Mouse (Mus musculus) midbrain, postnatal 0 days (tissue): ENCODE data around the gene Mterf4. TPM values are rescaled to one million over a fixed set of nuclear protein-coding genes. Genes with fewer than 3 reads are reported as not detected.

Experiments
- ATAC-seq: fragments of 200-750 bp; cut with Nextera tagmentation; 2 replicates; pipeline ENCODE4 v1.8.0; 2017; ENCODE audit warnings: moderate number of reproducible peaks, mild to moderate bottlenecking, moderate TSS enrichment, moderate library complexity; ENCODE audit not compliant: low FRiP score
- DNase-seq: peaks from one replicate; pipeline ENCODE4 v3.0.0-alpha.2; 2015; ENCODE audit warnings: low spot score
- H3K27ac ChIP-seq: fragments of 300-500 bp; sonication (generic); 2 replicates; pipeline ENCODE4 v1.5.1; 2014; ENCODE audit warnings: low read depth, mild to moderate bottlenecking, low read length, mixed read lengths
- H3K27me3 ChIP-seq: fragments of 300-500 bp; sonication (generic); 2 replicates; pipeline ENCODE4 v1.6.1; 2014; ENCODE audit warnings: low read length, control low read depth, mixed read lengths; ENCODE audit not compliant: insufficient read depth
- H3K36me3 ChIP-seq: fragments of 300-500 bp; sonication (generic); 2 replicates; pipeline ENCODE4 v1.6.1; 2014; ENCODE audit warnings: low read length, control low read depth, mixed read lengths; ENCODE audit not compliant: insufficient read depth
- H3K4me1 ChIP-seq: fragments of 300-500 bp; sonication (generic); 2 replicates; pipeline ENCODE4 v1.6.1; 2014; ENCODE audit warnings: mild to moderate bottlenecking, control low read depth, antibody characterized with exemption, low read length, mixed read lengths; ENCODE audit not compliant: insufficient read depth
- H3K4me2 ChIP-seq: fragments of 300-500 bp; sonication (generic); 2 replicates; pipeline ENCODE4 v1.6.1; 2014; ENCODE audit warnings: low read depth, mild to moderate bottlenecking, low read length, mixed read lengths; ENCODE audit not compliant: poor library complexity, severe bottlenecking
- H3K4me3 ChIP-seq: fragments of 300-500 bp; sonication (generic); 2 replicates; pipeline ENCODE4 v1.5.1; 2014; ENCODE audit warnings: low read depth, mild to moderate bottlenecking, low read length, moderate library complexity
- H3K9ac ChIP-seq: fragments of 300-500 bp; sonication (generic); replicated peaks from 2 replicates; pipeline ENCODE4 v1.6.1; 2014; ENCODE audit warnings: mild to moderate bottlenecking, low read length, moderate library complexity, mixed read lengths; ENCODE audit not compliant: poor library complexity, severe bottlenecking
- H3K9me3 ChIP-seq: fragments of 300-500 bp; sonication (generic); 2 replicates; pipeline ENCODE4 v1.6.1; 2016; ENCODE audit warnings: low read length, control low read depth
- CTCF ChIP-seq: IDR thresholded peaks from 2 replicates; pipeline ENCODE4 v1.5.1; 2016; ENCODE audit warnings: antibody characterized with exemption, mild to moderate bottlenecking
- WGBS: fragments of 180-500 bp; shearing (Covaris S2); extraction: QIAGEN DNeasy Blood & Tissue Kit; methylation state at CpG from one replicate; pipeline ENCODE4 v1.1.7; 2014; 5-methylcytosine and 5-hydroxymethylcytosine counted together
- polyA plus RNA-seq: library from polyadenylated mRNA; unstranded; fragments of >200 nt; fragmentation: Nextera tagmentation; extraction: Ambion mirVana; gene quantifications from 2 replicates; pipeline ENCODE4 v1.2.1, GENCODE M21; 2015
- total RNA-seq: library from RNA; depleted of rRNA; stranded (reverse); fragments of >200 nt; gene quantifications from 2 replicates; pipeline ENCODE4 v1.2.3, GENCODE M21; 2014

Mterf4 gene
- total and polyA plus RNA-seq, 2 experiments from 2014 or later, result 23.9 to 35.4 TPM

- Histone ChIP-seq H3K4me3 (no peak overlapping the region), H3K27me3 (no peaks in the 10 kb centered on the region), H3K4me2 (no peak overlapping the region), H3K4me1 (no peaks in the 10 kb centered on the region), H3K9ac (no peak overlapping the region), H3K36me3 (peaks cover 14% of the 10 kb centered on the region), H3K27ac (no peak overlapping the region), H3K9me3 (no peaks in the 10 kb centered on the region)
- TF ChIP-seq CTCF, result no peak
- 82% methylated on average over 8 of the region's 8 CpGs for WGBS
- DNase-seq, result no peak
- ATAC-seq, result no peak
Observed at GRCm38 (mm10) chr1:93292006-93292405, 13.7 kb downstream of the Mterf4 start.

- DNase-seq (no peak), ATAC-seq (no peak)
- no peak overlapping the region for H3K9ac ChIP-seq
- no peak overlapping the region for H3K4me2 ChIP-seq
- WGBS, result 97% methylated on average over 1 of the region's 1 CpGs
- H3K9me3 ChIP-seq, result no peaks in the 10 kb centered on the region
- H3K36me3 ChIP-seq, result peaks cover 10% of the 10 kb centered on the region
- TF ChIP-seq CTCF, result no peak
- H3K4me1 ChIP-seq, result no peaks in the 10 kb centered on the region
- no peak overlapping the region for H3K4me3 ChIP-seq
- H3K27ac ChIP-seq, result no peak overlapping the region
- no peaks in the 10 kb centered on the region for H3K27me3 ChIP-seq
Observed at GRCm38 (mm10) chr1:93291591-93291990, 14.1 kb downstream of the Mterf4 start.

- WGBS, result 81% methylated on average over 4 of the region's 4 CpGs
Observed at GRCm38 (mm10) chr1:93290956-93291355, 14.8 kb downstream of the Mterf4 start.

GRCm38 (mm10) chr1:93289678-93290214 lies 16.0 kb downstream of the Mterf4 start:
- Histone ChIP-seq H3K27ac (no peak overlapping the region), H3K4me1 (no peaks in the 10 kb centered on the region), H3K9me3 (no peaks in the 10 kb centered on the region), H3K9ac (no peak overlapping the region), H3K27me3 (no peaks in the 10 kb centered on the region), H3K4me3 (no peak overlapping the region), H3K4me2 (no peak overlapping the region), H3K36me3 (no peaks in the 10 kb centered on the region)
- no peak for ATAC-seq
- 69% methylated on average over 3 of the region's 3 CpGs for WGBS
- no peak for DNase-seq
- no peak for TF ChIP-seq CTCF

More at GRCm38 (mm10) chr1:93290956-93291355, 14.8 kb downstream of the Mterf4 start:
- H3K27me3 ChIP-seq, result no peaks in the 10 kb centered on the region
- no peak overlapping the region for H3K4me3 ChIP-seq
- DNase-seq (no peak), ATAC-seq (no peak)
- H3K4me2 ChIP-seq, result no peak overlapping the region
- no peaks in the 10 kb centered on the region for H3K9me3 ChIP-seq
- H3K27ac ChIP-seq, result no peak overlapping the region
- TF ChIP-seq CTCF, result no peak
- peaks cover 4% of the 10 kb centered on the region for H3K36me3 ChIP-seq
- no peaks in the 10 kb centered on the region for H3K4me1 ChIP-seq
- H3K9ac ChIP-seq, result no peak overlapping the region

GRCm38 (mm10) chr1:93277041-93277440 lies 28.7 kb downstream of the Mterf4 start:
- Histone ChIP-seq H3K36me3 (no peaks in the 10 kb centered on the region), H3K4me3 (no peak overlapping the region), H3K27me3 (no peaks in the 10 kb centered on the region), H3K9ac (no peak overlapping the region), H3K9me3 (no peaks in the 10 kb centered on the region), H3K4me1 (no peaks in the 10 kb centered on the region), H3K4me2 (no peak overlapping the region), H3K27ac (no peak overlapping the region)
- WGBS, result 82% methylated on average over 7 of the region's 7 CpGs
- TF ChIP-seq CTCF, result no peak
- DNase-seq (no peak), ATAC-seq (no peak)

GRCm38 (mm10) chr1:93275561-93275960 lies 30.2 kb downstream of the Mterf4 start:
- Histone ChIP-seq H3K9me3 (no peaks in the 10 kb centered on the region), H3K27ac (no peak overlapping the region), H3K4me3 (no peak overlapping the region), H3K36me3 (no peaks in the 10 kb centered on the region), H3K27me3 (no peaks in the 10 kb centered on the region), H3K4me2 (no peak overlapping the region), H3K9ac (no peak overlapping the region), H3K4me1 (no peaks in the 10 kb centered on the region)
- TF ChIP-seq CTCF, result no peak
- DNase-seq (no peak), ATAC-seq (no peak)
- WGBS, result 79% methylated on average over 6 of the region's 6 CpGs
